8 mouse cellular contexts compared by ENCODE assay signal in the genomic region with DNA sequence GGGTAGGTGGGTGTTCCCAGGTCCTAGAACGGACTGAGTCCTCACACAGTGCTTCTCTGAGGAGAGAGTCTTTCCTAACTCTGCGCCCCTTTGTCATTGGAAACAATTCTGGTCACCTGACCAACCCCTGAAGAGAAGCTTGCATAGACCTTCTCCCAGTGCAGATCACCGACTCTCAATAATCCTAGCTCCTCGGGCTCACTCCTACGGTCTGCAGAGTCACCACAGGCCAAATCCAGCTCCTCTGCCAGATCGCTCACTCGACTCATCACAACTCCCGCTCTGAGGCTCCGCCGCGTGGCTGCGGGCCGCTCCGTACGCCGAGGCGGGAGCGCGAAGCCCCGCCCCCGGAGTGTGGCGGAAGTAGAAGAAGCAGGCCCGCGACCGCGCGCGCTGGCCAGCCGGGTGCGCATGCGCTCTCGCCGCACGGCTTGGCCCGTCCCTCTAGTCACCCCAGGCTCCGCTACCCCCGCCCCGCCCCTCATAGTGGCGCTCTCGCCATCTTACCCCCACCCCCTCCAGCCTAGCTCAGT. TPM values are rescaled to one million over a fixed set of nuclear protein-coding genes. Genes with fewer than 3 reads are reported as not detected.
A peak's percentile ranks its signal among the peaks of the same experiment; 100 is the strongest.
DNase-seq lines count a peak whose midpoint lies in the region; ATAC-seq and TF ChIP-seq lines count a peak whose summit lies in the region.

A gene (plus strand): TSS at position 415 of the 533 bp plus-strand sequence.

- H3K36me3 ChIP-seq in embryonic facial prominence, embryonic 14.5 days (ENCODE audit: control insufficient read depth, insufficient read depth, low read length): no peaks in the 10 kb centered on the region
- no peaks in the 10 kb centered on the region for H3K36me3 ChIP-seq in limb, embryonic 14.5 days (ENCODE audit: control insufficient read depth, insufficient read depth, low read length)
- H3K36me3 ChIP-seq in midbrain, postnatal 0 days (ENCODE audit: insufficient read depth, low read length): no peaks in the 10 kb centered on the region

- peaks cover 5% of the 10 kb centered on the region; the same call in 1 of the 2 replicates for H3K4me1 ChIP-seq in embryonic facial prominence, embryonic 14.5 days (ENCODE audit: control insufficient read depth, insufficient read depth, low read length)
- peaks cover 5% of the 10 kb centered on the region; the same call in 1 of the 2 replicates for H3K4me1 ChIP-seq in limb, embryonic 14.5 days (ENCODE audit: control insufficient read depth, insufficient read depth, low read length)
- H3K4me1 ChIP-seq in midbrain, postnatal 0 days (ENCODE audit: insufficient read depth, low read length): peaks cover 4% of the 10 kb centered on the region; the same call in 1 of the 2 replicates

- under 1% methylated on average over 39 of the region's 40 CpGs for WGBS in embryonic facial prominence, embryonic 14.5 days
- WGBS in limb, embryonic 14.5 days: under 1% methylated on average over 39 of the region's 40 CpGs
- under 1% methylated on average over 40 of the region's 40 CpGs for WGBS in midbrain, postnatal 0 days

- H3K27ac ChIP-seq in embryonic facial prominence, embryonic 14.5 days (replicated peaks; ENCODE audit: low read depth, low read length): peak within 1 kb of the TSS; percentile 92
- H3K27ac ChIP-seq in limb, embryonic 14.5 days (replicated peaks; ENCODE audit: low read depth, low read length): peak within 1 kb of the TSS; percentile 80
- H3K27ac ChIP-seq in midbrain, postnatal 0 days (ENCODE audit: low read depth, low read length): peak within 1 kb of the TSS; percentile 88

- peak within 1 kb of the TSS; percentile 95 for H3K9ac ChIP-seq in embryonic facial prominence, embryonic 14.5 days (ENCODE audit: low read depth, low read length)
- peak within 1 kb of the TSS; percentile 95 for H3K9ac ChIP-seq in limb, embryonic 14.5 days (ENCODE audit: low read depth, low read length, severe bottlenecking)
- H3K9ac ChIP-seq in midbrain, postnatal 0 days (replicated peaks; ENCODE audit: low read length, poor library complexity, severe bottlenecking): peak within 1 kb of the TSS; percentile 89

- peak within 1 kb of the TSS; percentile 83 for H3K4me3 ChIP-seq in embryonic facial prominence, embryonic 14.5 days (ENCODE audit: low read depth, low read length)
- peak within 1 kb of the TSS; percentile 78 for H3K4me3 ChIP-seq in limb, embryonic 14.5 days (replicated peaks; ENCODE audit: low read length)
- H3K4me3 ChIP-seq in midbrain, postnatal 0 days (ENCODE audit: low read depth, low read length): peak within 1 kb of the TSS; percentile 81

- ATAC-seq in embryonic facial prominence, embryonic 14.5 days (ENCODE audit: low read depth): peak; percentile 98
- peak; percentile 97 for ATAC-seq in limb, embryonic 14.5 days (ENCODE audit: low FRiP score, low read depth)
- ATAC-seq in midbrain, postnatal 0 days (ENCODE audit: low FRiP score): peak; percentile 98

- TF ChIP-seq POLR2A in limb, embryonic 14.5 days (IDR thresholded peaks at IDR 0.05; ENCODE audit: borderline replicate concordance, extremely low read depth, insufficient read depth, insufficient read length): peak; percentile 93; the same call in 1 of the 2 replicates

- H3K9me3 ChIP-seq in embryonic facial prominence, embryonic 14.5 days (ENCODE audit: control insufficient read depth, low read length): no peaks in the 10 kb centered on the region
- H3K9me3 ChIP-seq in limb, embryonic 14.5 days (ENCODE audit: control insufficient read depth, low read length): no peaks in the 10 kb centered on the region
- no peaks in the 10 kb centered on the region for H3K9me3 ChIP-seq in midbrain, postnatal 0 days (ENCODE audit: low read length)

- TF ChIP-seq CTCF in midbrain, postnatal 0 days (IDR thresholded peaks at IDR 0.05): peak; percentile 48

- H3K4me2 ChIP-seq in embryonic facial prominence, embryonic 14.5 days (ENCODE audit: low read depth, low read length): peak within 1 kb of the TSS; percentile 78
- H3K4me2 ChIP-seq in limb, embryonic 14.5 days (replicated peaks; ENCODE audit: low read depth, low read length, severe bottlenecking): peak within 1 kb of the TSS; percentile 72
- peak within 1 kb of the TSS; percentile 67 for H3K4me2 ChIP-seq in midbrain, postnatal 0 days (ENCODE audit: low read depth, low read length, poor library complexity, severe bottlenecking)

- peak; percentile 92 for DNase-seq in 3T3-L1 (ENCODE audit: low read depth, low spot score)
- DNase-seq in adrenal gland, postnatal 4 days (ENCODE audit: low spot score in 2 of 2): peak; percentile 95 to 98
- peak; percentile 96 for DNase-seq in embryonic facial prominence, embryonic 14.5 days (ENCODE audit: low spot score)
- DNase-seq in heart, adult 8-10 months (ENCODE audit: low spot score): peak; percentile 91
- DNase-seq in kidney, adult 9 months: peak; percentile 96
- peak; percentile 97 for DNase-seq in limb, embryonic 14.5 days (ENCODE audit: low spot score)
- peak; percentile 97 for DNase-seq in midbrain, postnatal 0 days (ENCODE audit: low spot score)
- peak; percentile 92 to 95 for DNase-seq in spleen, postnatal 14 days (ENCODE audit: low spot score in 2 of 2)

- no peaks in the 10 kb centered on the region for H3K27me3 ChIP-seq in embryonic facial prominence, embryonic 14.5 days (replicated peaks; ENCODE audit: control insufficient read depth, insufficient read depth, low read length)
- no peaks in the 10 kb centered on the region for H3K27me3 ChIP-seq in limb, embryonic 14.5 days (ENCODE audit: control insufficient read depth, insufficient read depth, low read length)
- H3K27me3 ChIP-seq in midbrain, postnatal 0 days (ENCODE audit: insufficient read depth, low read length): no peaks in the 10 kb centered on the region

RNA-seq across cellular contexts. Expression of the gene that starts here (rescaled TPM):
- total RNA-seq in adrenal gland, postnatal 4 days (2021): 10 to 100 TPM; 23.5 to 25.9 TPM
- 17.6 and 19.8 TPM in 2 replicates for polyA plus RNA-seq in embryonic facial prominence, embryonic 14.5 days (2014; fragmentation: Nextera tagmentation; extraction: Ambion mirVana)
- 10 to 100 TPM; 15.4 to 18.3 (median 17.4) TPM for total RNA-seq in heart, adult 8-10 months (2022)
- 9.6 and 10.5 TPM in 2 replicates for polyA plus RNA-seq in limb, embryonic 14.5 days (2012; rRNA removed)
- 21.3 and 23.7 TPM in 2 replicates for polyA plus RNA-seq in limb, embryonic 14.5 days (2014; fragmentation: Nextera tagmentation; extraction: Ambion mirVana)
- 4.4 and 5.7 TPM in 2 replicates for total RNA-seq in midbrain, postnatal 0 days (2014; rRNA removed)
- 23.3 and 24.0 TPM in 2 replicates for polyA plus RNA-seq in midbrain, postnatal 0 days (2015; fragmentation: Nextera tagmentation; extraction: Ambion mirVana)

Comparison
In these comparisons a context has a peak if more than half of its experiments do, and no peak if none do; other contexts are left out.
1. Peak in every context shown above with its lines: DNase-seq, ATAC-seq, H3K4me3 ChIP-seq and H3K27ac ChIP-seq.